Mouse (Mus musculus): ENCODE data around the gene Dab2.

The Dab2 gene

DNA sequence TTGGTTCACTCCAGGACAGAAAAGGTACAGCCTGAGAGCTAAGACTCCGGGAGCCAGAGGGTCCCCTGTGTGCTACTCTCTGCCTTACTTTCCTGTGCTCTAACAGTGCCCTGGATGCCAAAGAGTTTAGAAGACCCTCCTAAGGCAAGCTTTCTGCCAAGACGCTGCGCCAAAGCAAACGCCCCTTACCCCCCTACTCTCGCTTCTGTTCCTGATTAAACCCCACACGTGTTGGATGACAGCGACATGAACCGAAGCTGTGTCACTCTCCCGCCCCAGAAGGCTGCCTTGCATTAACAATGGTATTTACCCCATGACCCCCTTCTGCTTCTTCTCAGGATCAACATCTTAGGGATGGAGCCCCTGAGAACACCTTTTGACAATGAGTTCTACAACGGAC is 167.4 kb downstream of the Dab2 start:
- DNase-seq (ENCODE audit: low spot score in 2 of 2) = no peak

DNA sequence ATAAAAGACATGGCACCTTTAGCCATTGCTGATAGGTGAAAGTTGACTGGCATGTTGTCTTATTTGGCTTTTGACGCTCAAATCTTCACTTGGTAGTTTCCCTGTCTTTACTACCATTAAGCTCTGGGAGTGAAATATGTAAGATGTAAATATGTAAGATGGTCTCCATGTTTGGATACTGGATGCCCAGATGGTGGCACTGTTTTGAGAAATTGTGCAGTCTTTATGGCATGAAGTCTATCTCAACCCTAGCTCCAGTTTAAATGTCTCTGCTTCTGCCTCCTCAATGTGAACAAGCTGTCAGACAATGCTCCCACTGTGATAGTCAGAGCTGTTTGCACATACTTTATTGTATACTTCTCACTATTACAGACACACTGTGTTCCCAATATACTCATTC is 169.3 kb downstream of the Dab2 start:
- no peak for DNase-seq (ENCODE audit: low spot score in 2 of 2)

DNA sequence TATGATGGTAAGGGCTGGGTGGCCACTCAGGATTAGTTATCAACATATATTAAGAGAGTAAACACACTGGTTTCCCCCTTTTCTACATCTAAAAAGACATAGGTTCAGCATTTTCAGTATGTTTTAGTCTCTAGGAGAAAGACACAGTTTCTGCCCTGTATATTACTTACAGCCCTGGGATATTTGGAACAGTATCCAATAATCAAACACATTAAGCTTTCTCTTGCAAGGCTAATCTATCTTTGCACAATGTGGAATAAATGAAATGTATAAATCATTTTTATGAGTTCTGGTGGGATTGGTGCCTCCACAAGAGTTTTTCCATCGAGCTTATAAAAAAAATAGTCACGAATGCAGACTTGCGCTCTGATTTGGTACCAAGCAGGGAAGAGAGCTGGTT is 169.8 kb downstream of the Dab2 start:
- no peak for DNase-seq (ENCODE audit: low spot score in 2 of 2)

DNA sequence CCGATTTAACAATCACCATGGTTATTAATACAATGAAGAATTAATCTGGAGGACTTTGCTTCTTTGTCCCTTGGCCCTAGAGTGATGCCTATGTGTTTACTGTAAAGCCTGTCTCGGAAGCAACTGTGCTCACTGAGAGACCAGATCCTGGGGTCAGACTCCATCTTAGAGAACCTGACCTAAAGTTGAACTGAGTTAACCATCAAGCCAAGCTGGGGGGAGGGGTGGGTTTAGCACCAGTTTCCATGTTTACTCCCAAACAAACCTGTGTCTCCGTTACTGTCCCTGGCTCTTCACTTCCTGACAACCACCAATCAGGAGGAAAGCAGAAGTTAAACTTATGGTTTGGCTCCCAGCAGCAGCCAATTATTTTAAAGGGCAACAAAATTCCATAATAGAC is 184.0 kb downstream of the Dab2 start:
- no peak for DNase-seq (ENCODE audit: low spot score in 2 of 2)

Measured in right cerebral cortex, postnatal 10 days (tissue).